Mouse (Mus musculus): Measurements from ENCODE around the gene Grk6. TPM values are rescaled to one million over a fixed set of nuclear protein-coding genes. Genes with fewer than 3 reads are reported as not detected.

The Grk6 gene
- polyA plus RNA-seq, 1 experiment from 2014 or later: 25.0 TPM

GRCm38 (mm10) chr13:55443799-55444285 is 1.0 kb upstream of the Grk6 start:
- no peak overlapping the region for H3K27ac ChIP-seq (ENCODE audit: low read depth, low read length)
- H3K4me3 ChIP-seq (ENCODE audit: low read depth, low read length): peak overlapping the region; percentile 86
- H3K9ac ChIP-seq (ENCODE audit: low read length): peak overlapping the region; percentile 72; the same call in 1 of the 2 replicates
- H3K9me3 ChIP-seq (replicated peaks; ENCODE audit: control insufficient read depth, low read length): no peaks in the 10 kb centered on the region
- 37% methylated on average over 9 of the region's 9 CpGs for WGBS
- no peak for DNase-seq (ENCODE audit: low spot score)
- H3K36me3 ChIP-seq (ENCODE audit: control insufficient read depth, insufficient read depth, low read length): no peaks in the 10 kb centered on the region
- peak overlapping the region; percentile 68 for H3K4me2 ChIP-seq (ENCODE audit: low read length)
- no peak for ATAC-seq
- peaks cover 11% of the 10 kb centered on the region for H3K4me1 ChIP-seq (ENCODE audit: control insufficient read depth, insufficient read depth, low read length)
- H3K27me3 ChIP-seq (replicated peaks; ENCODE audit: control insufficient read depth, insufficient read depth, low read length): no peaks in the 10 kb centered on the region

- no peaks in the 10 kb centered on the region for H3K27me3 ChIP-seq (replicated peaks; ENCODE audit: control insufficient read depth, insufficient read depth, low read length)
- H3K27ac ChIP-seq (ENCODE audit: low read depth, low read length): peak overlapping the region; percentile 93
- H3K36me3 ChIP-seq (ENCODE audit: control insufficient read depth, insufficient read depth, low read length): no peaks in the 10 kb centered on the region
- peak overlapping the region; percentile 68 for H3K4me2 ChIP-seq (ENCODE audit: low read length)
- peaks cover 11% of the 10 kb centered on the region for H3K4me1 ChIP-seq (ENCODE audit: control insufficient read depth, insufficient read depth, low read length)
- no peaks in the 10 kb centered on the region for H3K9me3 ChIP-seq (replicated peaks; ENCODE audit: control insufficient read depth, low read length)
- no peak for DNase-seq (ENCODE audit: low spot score)
- H3K9ac ChIP-seq (ENCODE audit: low read length): peak overlapping the region; percentile 72
- H3K4me3 ChIP-seq (ENCODE audit: low read depth, low read length): peak overlapping the region; percentile 86
- peak; percentile 70 for ATAC-seq
- WGBS: 2% methylated on average over 33 of the region's 33 CpGs
These were observed 461 bp upstream of the Grk6 start for GRCm38 (mm10) chr13:55444286-55444936.

GRCm38 (mm10) chr13:55445361-55446091 is 654 bp downstream of the Grk6 start:
- Histone ChIP-seq H3K36me3 (ENCODE audit: control insufficient read depth, insufficient read depth, low read length) (peaks cover 8% of the 10 kb centered on the region), H3K9ac (ENCODE audit: low read length) (peak overlapping the region; percentile 95), H3K27ac (ENCODE audit: low read depth, low read length) (peak overlapping the region; percentile 93), H3K4me3 (ENCODE audit: low read depth, low read length) (peak overlapping the region; percentile 86), H3K27me3 (replicated peaks; ENCODE audit: control insufficient read depth, insufficient read depth, low read length) (no peaks in the 10 kb centered on the region), H3K9me3 (replicated peaks; ENCODE audit: control insufficient read depth, low read length) (no peaks in the 10 kb centered on the region), H3K4me1 (ENCODE audit: control insufficient read depth, insufficient read depth, low read length) (peaks cover 11% of the 10 kb centered on the region), H3K4me2 (ENCODE audit: low read length) (peak overlapping the region; percentile 83)
- under 1% methylated on average over 66 of the region's 66 CpGs for WGBS
- no peak for DNase-seq (ENCODE audit: low spot score)
- no peak for ATAC-seq

- no peaks in the 10 kb centered on the region for H3K9me3 ChIP-seq (replicated peaks; ENCODE audit: control insufficient read depth, low read length)
- peak overlapping the region; percentile 95 for H3K9ac ChIP-seq (ENCODE audit: low read length)
- H3K27ac ChIP-seq (ENCODE audit: low read depth, low read length): no peak overlapping the region
- no peaks in the 10 kb centered on the region for H3K27me3 ChIP-seq (replicated peaks; ENCODE audit: control insufficient read depth, insufficient read depth, low read length)
- 84% methylated on average over 6 of the region's 6 CpGs for WGBS
- ATAC-seq (no peak), DNase-seq (ENCODE audit: low spot score) (no peak)
- H3K4me3 ChIP-seq (ENCODE audit: low read depth, low read length): peak overlapping the region; percentile 86
- H3K4me2 ChIP-seq (ENCODE audit: low read length): peak overlapping the region; percentile 83
- H3K4me1 ChIP-seq (ENCODE audit: control insufficient read depth, insufficient read depth, low read length): peaks cover 11% of the 10 kb centered on the region
- H3K36me3 ChIP-seq (ENCODE audit: control insufficient read depth, insufficient read depth, low read length): peaks cover 19% of the 10 kb centered on the region
These were observed 1.7 kb downstream of the Grk6 start for GRCm38 (mm10) chr13:55446483-55447105.

GRCm38 (mm10) chr13:55447543-55447943 is 2.7 kb downstream of the Grk6 start:
- ATAC-seq (no peak), DNase-seq (ENCODE audit: low spot score) (no peak)
- Histone ChIP-seq H3K9me3 (replicated peaks; ENCODE audit: control insufficient read depth, low read length) (no peaks in the 10 kb centered on the region), H3K27me3 (replicated peaks; ENCODE audit: control insufficient read depth, insufficient read depth, low read length) (no peaks in the 10 kb centered on the region), H3K4me1 (ENCODE audit: control insufficient read depth, insufficient read depth, low read length) (peaks cover 11% of the 10 kb centered on the region), H3K4me3 (ENCODE audit: low read depth, low read length) (no peak overlapping the region), H3K9ac (ENCODE audit: low read length) (no peak overlapping the region), H3K4me2 (ENCODE audit: low read length) (no peak overlapping the region), H3K36me3 (ENCODE audit: control insufficient read depth, insufficient read depth, low read length) (peaks cover 29% of the 10 kb centered on the region), H3K27ac (ENCODE audit: low read depth, low read length) (no peak overlapping the region)
- 73% methylated on average over 3 of the region's 3 CpGs for whole genome bisulfite sequencing

- 95% methylated on average over 5 of the region's 5 CpGs for whole genome bisulfite sequencing
- Histone ChIP-seq H3K9me3 (replicated peaks; ENCODE audit: control insufficient read depth, low read length) (no peaks in the 10 kb centered on the region), H3K4me2 (ENCODE audit: low read length) (no peak overlapping the region), H3K4me1 (ENCODE audit: control insufficient read depth, insufficient read depth, low read length) (peaks cover 11% of the 10 kb centered on the region), H3K9ac (ENCODE audit: low read length) (no peak overlapping the region), H3K36me3 (ENCODE audit: control insufficient read depth, insufficient read depth, low read length) (peaks cover 34% of the 10 kb centered on the region), H3K4me3 (ENCODE audit: low read depth, low read length) (no peak overlapping the region), H3K27me3 (replicated peaks; ENCODE audit: control insufficient read depth, insufficient read depth, low read length) (no peaks in the 10 kb centered on the region), H3K27ac (ENCODE audit: low read depth, low read length) (no peak overlapping the region)
- no peak for ATAC-seq
- no peak for DNase-seq (ENCODE audit: low spot score)
These were observed 3.3 kb downstream of the Grk6 start for GRCm38 (mm10) chr13:55448131-55448530.

- DNase-seq (ENCODE audit: low spot score) (no peak), ATAC-seq (no peak)
- Histone ChIP-seq H3K36me3 (ENCODE audit: control insufficient read depth, insufficient read depth, low read length) (peaks cover 45% of the 10 kb centered on the region), H3K9ac (ENCODE audit: low read length) (no peak overlapping the region), H3K4me3 (ENCODE audit: low read depth, low read length) (no peak overlapping the region), H3K27me3 (replicated peaks; ENCODE audit: control insufficient read depth, insufficient read depth, low read length) (no peaks in the 10 kb centered on the region), H3K4me1 (ENCODE audit: control insufficient read depth, insufficient read depth, low read length) (peaks cover 11% of the 10 kb centered on the region), H3K27ac (ENCODE audit: low read depth, low read length) (no peak overlapping the region), H3K9me3 (replicated peaks; ENCODE audit: control insufficient read depth, low read length) (no peaks in the 10 kb centered on the region), H3K4me2 (ENCODE audit: low read length) (no peak overlapping the region)
- WGBS: 89% methylated on average over 9 of the region's 9 CpGs
These were observed 4.3 kb downstream of the Grk6 start for GRCm38 (mm10) chr13:55449205-55449604.

GRCm38 (mm10) chr13:55449679-55450441 is 5.0 kb downstream of the Grk6 start:
- Histone ChIP-seq H3K9me3 (replicated peaks; ENCODE audit: control insufficient read depth, low read length) (no peaks in the 10 kb centered on the region), H3K36me3 (ENCODE audit: control insufficient read depth, insufficient read depth, low read length) (peaks cover 52% of the 10 kb centered on the region), H3K4me2 (ENCODE audit: low read length) (no peak overlapping the region), H3K4me1 (ENCODE audit: control insufficient read depth, insufficient read depth, low read length) (peaks cover 11% of the 10 kb centered on the region), H3K4me3 (ENCODE audit: low read depth, low read length) (no peak overlapping the region), H3K27me3 (replicated peaks; ENCODE audit: control insufficient read depth, insufficient read depth, low read length) (no peaks in the 10 kb centered on the region), H3K27ac (ENCODE audit: low read depth, low read length) (no peak overlapping the region), H3K9ac (ENCODE audit: low read length) (no peak overlapping the region)
- no peak for ATAC-seq
- WGBS: 91% methylated on average over 17 of the region's 17 CpGs
- DNase-seq (ENCODE audit: low spot score): no peak
